Mouse (Mus musculus) heart, postnatal 4 days (tissue): ENCODE results near the gene Steap4. TPM values are rescaled to one million over a fixed set of nuclear protein-coding genes. Genes with fewer than 3 reads are reported as not detected.
A peak's percentile ranks its signal among the peaks of the same experiment; 100 is the strongest.
"Not testable (repeated sequence)": the region's sequence is repeated elsewhere in the genome, so short reads cannot be mapped to it uniquely, and the experiment has no call there.

ENCODE experiments used
- DNase-seq: peaks from one replicate; pipeline ENCODE4 v3.0.0; 2021
- total RNA-seq, 2 experiments: library from RNA; stranded (reverse); gene quantifications; 2 replicates each; pipeline ENCODE4 v1.2.3; 2021

Steap4 gene
- total RNA-seq, result 10 to 100 TPM; 11.7 to 13.1 TPM

DNA sequence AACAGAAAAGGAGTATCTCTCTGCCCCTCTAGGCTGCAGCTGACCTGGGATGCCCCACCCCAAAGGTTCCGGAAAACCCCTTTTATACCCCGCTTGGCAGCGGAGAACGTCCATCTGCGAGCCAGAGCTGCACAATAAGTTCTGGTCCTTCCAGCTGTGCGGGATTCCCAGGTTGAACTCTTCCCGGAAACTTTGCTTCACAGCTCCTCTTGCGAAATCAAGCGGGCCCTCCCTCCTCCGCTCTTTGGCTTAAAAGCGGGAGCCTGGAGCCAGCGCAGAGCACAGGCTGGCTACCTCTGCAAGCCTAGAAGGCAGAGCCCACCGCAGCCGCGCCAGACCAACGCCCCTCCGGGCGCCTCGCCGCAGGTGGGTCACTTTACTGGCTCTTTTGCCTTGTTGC lies at the start of gene Steap4:
Gene Steap4, plus strand, starts transcription at position 282 of the 400 bp plus-strand sequence.
- peak; percentile 50 for DNase-seq

DNA sequence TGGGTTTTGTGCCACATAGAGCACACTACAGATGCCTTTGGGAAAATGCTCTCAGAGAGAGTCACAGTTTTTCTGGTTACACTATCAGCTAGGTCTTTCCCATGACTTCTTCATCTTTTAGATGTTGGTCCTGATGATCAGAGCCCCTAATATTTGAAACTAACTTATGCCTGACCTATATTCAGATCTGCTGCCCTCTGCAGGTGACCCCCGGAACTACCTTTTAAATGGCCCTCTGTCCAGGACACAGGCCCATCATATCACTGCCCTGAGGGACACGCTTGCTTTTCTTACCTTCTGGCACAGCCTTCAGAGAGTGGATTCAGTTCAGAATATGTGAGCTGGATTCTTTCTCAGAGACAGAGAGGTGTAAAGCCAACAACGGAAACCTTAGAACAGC lies 48.3 kb upstream of the Steap4 start:
- DNase-seq, result no peak

DNA sequence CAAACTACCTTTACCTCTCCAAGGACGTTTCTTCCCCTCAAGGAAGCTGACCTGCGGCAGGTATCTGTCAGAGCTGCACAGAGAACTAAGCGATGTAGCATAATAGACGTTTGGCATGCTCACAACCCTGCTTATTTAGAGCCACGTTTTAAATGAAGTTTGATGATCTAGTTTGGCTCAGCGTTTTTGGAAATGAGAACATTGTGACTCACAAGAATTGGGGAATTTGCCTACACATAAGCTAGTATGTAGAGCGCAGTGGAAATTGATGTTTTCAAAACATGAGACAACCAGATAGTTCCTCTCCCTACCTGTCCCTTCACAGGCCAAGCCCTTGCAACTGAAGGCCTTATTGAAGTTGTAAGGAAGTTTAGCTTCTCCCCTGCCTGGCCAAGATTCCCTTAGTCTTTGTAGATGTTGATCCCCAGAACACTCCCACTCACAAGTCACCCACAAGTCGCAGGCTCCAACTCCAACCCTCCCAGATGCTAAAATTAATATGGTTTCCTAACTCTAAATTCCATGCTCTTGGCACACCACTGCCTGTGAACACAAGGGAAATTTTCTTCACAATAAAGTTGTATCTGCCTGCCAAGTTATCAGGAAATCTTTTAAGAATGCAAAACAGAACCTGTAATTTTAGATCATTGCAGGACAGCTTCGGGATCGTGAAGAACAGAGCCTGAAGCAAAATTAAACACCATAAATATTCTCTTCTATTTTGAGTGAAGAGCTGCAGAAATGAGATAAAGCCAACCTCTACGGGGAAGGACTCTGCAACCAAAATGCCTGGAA lies 42.6 kb upstream of the Steap4 start:
- no peak for DNase-seq

DNA sequence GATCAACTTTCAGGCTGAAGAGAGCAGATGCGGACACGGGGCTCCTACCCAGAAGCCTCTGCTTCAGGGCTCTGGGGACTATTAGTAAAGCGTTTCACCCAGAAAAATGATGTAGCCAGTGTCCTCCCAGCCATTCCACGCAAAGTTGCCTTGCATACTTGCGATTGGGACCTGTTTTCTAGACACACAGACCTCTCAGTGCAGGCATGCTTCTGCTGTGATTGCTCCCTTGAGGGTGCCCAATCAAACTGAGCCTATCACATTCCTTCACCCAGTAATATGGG lies 42.0 kb upstream of the Steap4 start:
- no peak for DNase-seq

DNA sequence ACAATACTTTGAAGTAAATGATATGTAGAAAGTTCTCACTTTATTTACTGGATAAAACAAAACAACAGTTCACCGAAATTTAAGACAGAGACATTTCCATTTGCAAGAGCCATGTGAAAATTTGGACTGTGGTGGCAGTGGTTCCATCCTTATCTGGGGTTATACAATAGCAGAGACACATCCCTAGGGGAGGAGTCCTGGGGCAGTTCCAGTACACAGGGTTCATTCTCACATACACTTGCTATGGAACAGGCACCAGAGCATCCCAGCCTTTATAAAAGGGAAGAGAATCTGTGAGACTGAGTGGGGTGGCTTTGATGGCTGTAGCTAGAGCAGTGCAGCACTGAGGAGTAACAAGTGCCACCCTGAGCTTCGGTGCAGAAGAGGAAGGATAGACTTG lies 40.6 kb upstream of the Steap4 start:
- no peak for DNase-seq

DNA sequence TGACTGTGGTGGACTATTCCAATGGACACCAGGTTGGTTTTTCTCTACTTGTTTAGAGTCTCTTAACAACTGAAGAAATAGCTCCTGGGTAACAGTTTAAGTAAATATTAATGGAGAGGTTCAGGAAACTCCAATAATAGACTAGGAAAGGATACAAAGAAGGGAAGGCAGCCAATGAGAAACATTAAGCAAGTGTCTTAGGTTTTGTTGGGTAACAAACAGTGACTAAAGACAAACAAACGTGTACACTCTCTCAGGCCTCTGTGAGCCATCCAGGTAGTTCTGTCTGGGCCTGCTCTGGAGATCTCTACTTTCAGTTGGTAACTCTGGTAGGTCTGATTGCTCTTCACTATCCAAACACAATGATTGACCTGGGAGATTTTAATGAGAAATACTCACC lies 37.5 kb upstream of the Steap4 start:
- DNase-seq, result no peak

DNA sequence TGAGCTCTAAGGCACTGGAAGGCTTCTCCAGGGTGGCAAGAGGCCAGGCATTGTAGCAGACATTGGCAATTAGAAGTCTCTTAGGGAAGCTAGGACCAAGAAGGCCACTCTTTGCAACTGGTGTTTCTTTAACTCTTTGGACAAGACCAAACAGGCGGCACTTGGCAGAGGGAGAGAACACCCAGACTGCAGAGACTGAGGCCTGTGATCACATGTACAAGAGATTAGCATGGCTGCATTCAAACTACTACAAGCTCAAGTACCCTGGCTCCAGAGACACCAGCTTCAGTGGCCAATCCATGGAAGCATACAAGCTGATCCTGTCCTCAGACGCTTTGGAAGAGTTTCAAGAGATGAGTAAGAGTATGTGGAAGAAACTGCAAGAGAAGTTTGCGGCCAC lies 36.6 kb upstream of the Steap4 start:
- no peak for DNase-seq

DNA sequence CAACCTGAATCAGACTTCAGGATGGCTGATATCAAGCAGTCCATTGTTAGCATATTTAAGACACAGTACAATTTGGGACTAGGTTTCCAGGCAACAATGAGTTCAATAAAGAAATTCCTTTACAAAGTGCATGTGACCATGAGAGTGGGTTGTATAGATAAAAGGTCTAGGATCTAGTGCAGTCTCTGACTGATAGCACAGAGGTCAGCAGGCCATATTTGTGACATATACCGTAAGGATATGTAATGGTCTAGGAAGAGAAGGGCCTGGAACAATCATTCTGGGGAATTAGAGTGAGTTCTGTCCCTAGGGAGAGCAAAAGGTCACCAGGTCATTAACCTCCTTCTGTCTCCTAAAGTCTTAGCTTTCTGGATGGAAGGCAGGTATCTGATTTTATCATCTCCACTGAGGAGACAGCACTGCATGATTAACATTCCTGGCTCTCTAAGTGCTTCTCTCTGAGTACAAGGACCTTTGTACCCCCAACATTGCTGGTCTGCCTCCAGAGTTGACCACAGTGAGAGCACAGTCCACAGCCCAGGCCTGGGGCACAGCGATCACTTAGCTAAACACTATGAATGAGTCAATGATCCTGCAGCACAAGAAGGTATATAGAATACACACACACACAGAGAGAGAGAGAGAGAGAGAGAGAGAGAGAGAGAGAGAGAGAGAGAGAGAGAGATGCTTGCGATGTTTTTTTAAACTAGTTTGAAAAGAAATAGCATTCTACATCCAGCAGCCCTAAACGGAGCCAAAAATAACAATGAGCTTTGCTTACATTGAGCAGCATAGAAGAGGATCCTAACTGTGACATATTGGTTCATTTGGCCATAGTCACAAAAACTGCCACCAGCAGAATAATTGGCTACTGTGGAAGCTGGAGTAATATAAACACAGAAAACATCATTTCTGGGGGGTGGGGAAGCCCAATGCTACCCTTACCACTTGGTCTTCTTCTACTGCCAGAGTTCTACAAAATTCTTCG lies 27.7 kb upstream of the Steap4 start:
- DNase-seq, result no peak

DNA sequence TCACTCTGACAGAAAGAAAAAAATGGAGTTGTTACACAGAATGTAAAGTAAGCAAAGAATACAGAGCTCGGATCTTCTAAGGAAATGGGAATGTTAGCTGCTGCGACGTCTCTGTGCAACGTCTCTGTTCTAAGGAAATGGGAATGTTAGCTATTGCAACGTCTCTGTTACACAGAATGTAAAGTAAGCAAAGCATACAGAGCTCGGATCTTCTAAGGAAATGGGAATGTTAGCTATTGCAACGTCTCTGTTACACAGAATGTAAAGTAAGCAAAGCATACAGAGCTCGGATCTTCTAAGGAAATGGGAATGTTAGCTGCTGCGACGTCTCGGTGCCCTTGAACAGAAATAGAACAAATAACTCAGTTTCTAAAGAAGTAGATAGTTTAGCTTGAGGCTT lies 26.8 kb upstream of the Steap4 start:
- not testable (repeated sequence) for DNase-seq

DNA sequence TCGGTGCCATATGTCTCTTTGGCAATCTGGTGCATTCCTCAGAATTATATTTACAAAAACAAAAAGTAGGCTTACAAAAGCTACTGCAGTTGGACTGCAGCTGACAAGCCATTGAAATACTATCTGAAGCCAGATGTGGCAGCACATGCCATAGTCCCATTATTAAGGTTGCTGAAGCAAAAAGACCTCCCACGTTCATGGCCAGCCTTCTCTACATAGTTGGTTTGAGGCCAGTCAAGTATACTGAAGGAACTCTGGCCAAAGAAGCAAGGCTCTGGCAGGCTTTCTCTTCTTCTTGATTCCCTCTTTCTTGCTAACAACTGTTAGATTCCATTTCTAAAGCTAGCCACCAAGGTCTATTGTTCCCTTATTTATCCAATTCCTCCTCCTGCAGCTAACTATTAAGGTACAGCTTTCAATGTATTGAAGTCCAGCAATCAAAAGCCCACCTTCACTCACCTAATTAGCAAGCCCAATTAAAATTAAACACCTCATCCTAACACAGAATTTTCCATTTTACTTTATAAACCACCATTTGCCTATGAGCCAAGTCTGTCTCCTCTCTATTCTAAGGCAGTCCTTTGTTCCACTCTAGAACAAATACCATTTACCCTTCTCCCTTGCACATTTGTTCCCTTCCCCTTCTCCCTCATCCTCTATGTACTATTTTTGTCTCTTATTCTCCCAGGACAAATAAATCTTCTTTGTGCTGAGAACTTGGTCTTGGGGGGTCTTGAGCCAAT lies 26.2 kb upstream of the Steap4 start:
- DNase-seq, result no peak

DNA sequence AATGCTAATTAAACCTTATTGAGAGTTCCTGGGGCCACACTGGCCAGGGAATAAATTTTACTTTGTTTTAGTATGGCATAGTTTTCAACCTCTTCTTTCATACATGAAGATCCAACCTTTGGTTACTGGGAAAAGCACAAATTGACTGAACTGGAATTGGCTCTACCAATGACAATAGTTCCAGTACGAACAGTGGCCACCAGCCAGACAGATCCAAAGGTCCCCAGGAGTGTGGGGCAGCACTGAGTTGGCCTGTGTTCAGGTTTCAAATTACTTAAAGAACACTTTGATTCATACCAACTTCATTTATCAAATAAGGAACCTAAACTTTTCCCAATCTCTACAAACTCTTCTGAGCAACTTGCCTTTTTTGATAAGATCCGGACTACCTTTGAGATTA lies 5.4 kb upstream of the Steap4 start:
- DNase-seq, result no peak

DNA sequence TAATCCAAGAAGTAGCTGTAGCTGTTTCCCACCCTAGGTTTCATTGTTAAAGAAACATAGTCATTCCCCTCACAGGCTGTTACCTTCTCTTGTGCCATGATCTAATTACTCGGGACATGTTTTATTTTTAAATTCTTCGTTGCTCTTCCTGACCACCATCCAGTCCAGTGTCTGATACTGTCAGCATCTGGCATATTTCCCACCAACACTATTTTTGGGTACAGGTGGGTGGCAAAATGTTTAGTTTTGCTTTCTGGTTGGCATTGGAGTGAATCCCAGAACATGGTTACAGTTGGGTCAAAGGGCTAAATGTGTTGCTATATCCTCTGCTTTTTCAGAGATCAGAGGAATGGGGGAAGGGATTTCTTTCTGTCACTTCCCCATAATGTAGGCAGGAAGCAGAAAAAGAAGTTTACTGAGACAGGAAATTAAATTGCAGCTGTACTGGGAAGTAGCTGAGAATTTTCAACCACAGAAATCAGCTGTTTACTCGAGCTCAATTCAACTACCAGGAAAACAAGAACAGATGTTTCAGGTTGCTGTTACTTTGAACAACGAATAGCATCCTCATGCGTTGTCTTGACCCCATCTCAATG lies 4.8 kb upstream of the Steap4 start:
- DNase-seq, result no peak

DNA sequence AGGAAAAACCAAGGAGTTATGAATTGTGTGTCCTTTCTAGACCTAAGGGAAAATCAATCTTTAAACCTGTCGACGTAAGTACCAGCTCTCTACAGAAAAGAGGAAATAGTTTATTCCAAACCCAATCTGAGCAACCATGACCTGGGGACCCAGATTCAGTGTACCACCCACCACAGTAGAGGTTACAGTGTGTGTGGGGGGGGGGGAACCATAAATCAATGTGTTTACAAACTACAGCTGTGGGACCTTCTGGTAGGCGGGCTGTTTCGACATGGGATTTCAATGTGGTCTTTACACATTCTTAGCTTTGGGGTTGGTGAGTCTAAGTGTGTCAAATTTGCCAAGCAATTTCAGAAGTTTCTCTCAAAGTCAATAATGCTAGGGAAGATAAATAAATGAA lies 2.2 kb upstream of the Steap4 start:
- DNase-seq, result no peak

DNA sequence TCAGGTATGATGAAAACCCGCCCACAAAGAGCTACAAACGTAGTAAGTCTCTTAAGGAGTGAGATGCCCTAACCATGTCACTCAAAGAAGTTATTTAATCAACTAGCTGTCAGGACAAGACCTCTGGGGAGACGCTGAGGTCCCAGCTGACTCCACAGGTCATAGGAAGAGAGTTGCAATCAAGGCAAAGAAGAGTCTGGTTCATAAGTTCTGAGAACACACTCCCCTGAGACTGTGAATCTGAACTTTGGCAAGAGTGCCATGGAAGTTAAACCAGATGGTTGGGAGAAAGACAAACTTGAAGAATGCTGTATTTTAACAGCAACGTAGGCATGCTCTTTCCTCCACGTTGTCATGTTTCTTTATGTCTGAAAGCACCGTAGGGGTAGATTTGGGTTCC lies 971 bp upstream of the Steap4 start:
- DNase-seq, result no peak

DNA sequence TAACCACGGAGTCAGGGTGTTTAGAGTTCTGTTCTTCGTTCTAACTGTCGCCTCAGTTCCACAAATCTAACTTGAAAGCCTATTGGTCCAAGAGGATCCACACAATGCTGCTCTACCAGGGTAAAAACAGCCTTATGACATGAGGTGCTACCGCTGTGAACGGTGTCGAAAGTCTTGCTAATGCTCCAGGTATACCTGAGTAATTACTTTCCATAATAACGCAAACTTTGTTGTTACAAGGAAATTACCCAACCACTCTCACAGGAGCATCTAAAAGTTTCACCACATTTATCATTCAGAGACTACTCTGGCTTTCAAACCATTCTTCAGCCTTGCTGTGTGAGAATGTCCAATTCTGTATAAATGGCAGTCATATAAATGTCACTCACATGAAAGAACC lies 856 bp downstream of the Steap4 start:
- DNase-seq, result no peak

DNA sequence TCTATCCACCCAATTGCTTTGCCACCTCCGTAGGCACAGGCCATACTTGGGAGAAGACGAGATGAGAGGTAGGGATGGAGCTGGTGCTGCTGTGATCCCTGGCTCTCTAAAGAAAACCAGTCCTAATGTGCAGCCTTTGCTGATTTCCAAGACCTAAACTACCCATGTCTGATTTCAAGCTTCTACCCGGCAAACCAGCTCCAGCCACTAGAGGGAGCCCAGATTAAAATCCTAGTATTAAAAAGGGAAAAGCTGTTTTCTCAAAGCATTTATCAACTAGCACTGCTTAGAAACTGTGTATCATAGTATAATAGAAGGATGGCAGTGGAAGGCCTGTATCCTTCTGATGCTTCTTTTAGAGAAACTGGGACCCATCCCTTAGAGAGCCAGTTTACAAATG lies 5.0 kb downstream of the Steap4 start:
- peak; percentile 55 for DNase-seq

DNA sequence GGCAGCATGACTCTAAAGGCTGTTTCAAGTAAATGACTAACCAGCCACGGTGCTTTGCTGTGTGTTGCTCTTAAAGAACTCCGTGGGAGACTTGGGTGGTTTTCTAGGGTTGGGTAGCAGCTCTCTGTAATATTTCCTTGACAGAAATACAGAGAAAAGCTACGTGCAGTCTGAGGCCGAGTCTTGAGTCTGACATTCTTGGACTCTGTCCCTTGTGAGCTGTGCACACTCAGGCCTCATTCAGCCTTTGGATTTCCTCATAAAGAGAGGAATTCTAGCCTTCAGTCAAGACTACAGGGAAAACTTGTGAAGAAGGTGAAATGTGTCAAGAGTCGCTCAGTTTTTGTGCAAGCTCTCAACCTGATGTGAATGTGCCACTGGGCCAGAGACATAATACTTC lies 7.9 kb downstream of the Steap4 start:
- DNase-seq, result no peak

DNA sequence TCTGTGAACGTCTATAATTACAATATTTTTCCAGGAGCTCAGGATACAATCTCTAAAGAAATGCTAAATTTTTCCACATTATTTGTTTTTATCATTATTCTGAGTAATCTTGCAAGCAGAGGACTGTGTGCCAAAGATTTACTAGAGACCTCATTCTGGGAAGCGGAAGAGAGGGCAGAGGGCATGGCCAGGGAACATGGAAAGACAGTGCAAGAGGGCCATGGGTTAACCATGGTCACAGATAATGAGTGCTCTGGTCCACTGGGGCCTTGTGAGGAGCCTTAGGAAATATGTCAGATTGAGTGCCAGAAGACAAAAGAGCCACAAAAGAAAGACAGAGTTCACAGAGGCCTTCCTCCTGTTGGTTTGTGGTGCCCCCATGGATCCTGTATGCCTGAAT lies 12.0 kb downstream of the Steap4 start:
- no peak for DNase-seq

DNA sequence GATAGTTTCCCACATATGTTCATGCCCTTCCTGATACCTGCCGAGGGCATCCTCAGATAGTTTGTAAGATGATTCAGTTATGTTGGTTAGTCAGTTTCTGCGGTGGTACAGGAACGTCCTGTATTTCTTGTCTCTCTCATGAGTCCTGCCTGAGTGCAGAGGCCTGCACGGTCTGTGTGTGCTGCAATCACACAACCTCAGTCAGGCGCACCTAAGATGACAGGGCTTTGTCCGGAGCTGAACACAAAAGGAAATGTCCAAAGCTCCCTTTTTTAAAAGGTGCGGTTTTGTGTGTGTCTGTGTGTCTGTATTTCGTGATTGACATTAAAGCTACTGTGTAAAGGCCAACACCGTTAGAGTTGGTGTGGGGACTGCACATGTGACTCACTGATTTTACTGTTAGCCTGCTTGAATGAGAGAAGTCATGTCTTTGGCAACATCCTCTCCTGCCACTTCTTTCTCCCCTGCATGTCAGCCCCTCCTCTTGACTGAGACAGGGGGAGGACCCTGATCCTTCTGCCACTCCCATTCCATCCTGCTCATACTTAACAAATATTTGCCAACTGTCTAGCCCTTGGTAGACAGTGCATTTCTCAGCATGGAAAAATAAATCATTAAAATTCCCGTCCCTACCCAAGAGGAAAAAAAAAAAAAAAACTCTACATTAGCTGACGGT lies 14.4 kb downstream of the Steap4 start:
- no peak for DNase-seq

DNA sequence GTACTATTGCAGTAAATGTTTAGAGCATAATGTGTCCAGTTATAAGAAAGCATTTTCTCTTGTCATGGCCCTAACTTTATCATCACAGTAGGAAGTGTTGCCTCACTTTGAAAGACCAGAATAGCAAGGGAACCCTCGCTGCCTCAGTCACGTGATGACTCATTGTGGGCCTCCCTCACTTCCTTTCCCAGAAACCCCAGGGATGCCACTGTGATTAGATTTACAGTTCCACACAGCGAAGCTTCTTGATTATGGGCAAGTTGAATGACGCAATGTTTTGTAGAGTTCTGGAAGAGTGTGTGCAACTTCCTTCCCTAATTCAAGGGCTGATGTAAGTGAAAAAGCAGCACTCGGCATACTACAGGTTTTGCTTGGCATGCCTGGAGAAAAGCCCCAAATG lies 20.3 kb downstream of the Steap4 start:
- DNase-seq, result no peak

DNA sequence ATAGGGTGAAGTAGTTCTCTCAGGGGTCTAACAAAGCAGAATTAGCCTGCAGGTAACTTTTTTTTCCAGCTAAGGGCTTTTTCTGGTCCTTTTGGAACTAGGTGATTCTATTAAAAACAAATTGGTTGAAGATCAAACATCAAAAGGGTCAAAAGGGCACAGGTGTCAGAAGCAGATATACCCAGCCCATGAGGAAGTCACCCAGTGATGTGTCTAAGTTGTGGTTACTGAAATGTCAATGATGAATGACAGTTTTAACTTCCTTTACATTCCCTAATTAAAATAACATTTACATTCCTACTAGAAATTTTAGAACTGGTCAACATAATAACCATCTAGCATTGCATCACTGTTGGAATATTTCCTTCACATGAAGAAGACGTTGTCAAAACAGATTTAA lies 27.7 kb downstream of the Steap4 start:
- no peak for DNase-seq

DNA sequence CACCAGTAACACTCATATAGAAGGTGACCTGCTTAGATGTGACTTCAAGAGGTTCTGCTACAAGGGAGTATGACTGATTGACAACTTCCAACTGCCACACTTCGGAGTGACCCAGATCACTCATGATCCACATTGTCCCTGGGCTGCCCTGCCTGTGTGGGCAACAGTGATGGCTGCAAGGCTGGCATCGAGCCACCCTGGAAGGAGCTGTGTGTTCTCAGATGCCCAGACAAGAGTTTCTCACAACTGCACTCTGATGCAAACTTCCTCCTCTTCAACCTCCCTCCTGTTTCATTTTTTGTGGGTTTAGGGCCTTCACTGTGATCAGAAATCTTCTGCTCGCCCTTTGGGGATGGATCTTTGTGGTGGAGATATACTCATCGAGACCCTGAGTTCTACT lies 28.2 kb downstream of the Steap4 start:
- no peak for DNase-seq
